Mouse (Mus musculus): ENCODE data around the gene Ciz1. TPM values are rescaled to one million over a fixed set of nuclear protein-coding genes. Genes with fewer than 3 reads are reported as not detected.

The Ciz1 gene
- polyA plus RNA-seq, 1 experiment from 2014 or later, result 51.9 TPM

GRCm38 (mm10) chr2:32427720-32428119 lies 75.6 kb downstream of the Ciz1 start:
- Histone ChIP-seq H3K9ac (no peak overlapping the region), H3K27ac (ENCODE audit: low read depth) (peak overlapping the region; percentile 47), H3K4me3 (ENCODE audit: low read depth, low read length) (no peak overlapping the region), H3K4me1 (ENCODE audit: insufficient read depth) (peaks cover 45% of the 10 kb centered on the region), H3K4me2 (peak overlapping the region; percentile 41; the same call in 1 of the 2 replicates), H3K36me3 (ENCODE audit: insufficient read depth) (no peaks in the 10 kb centered on the region), H3K27me3 (ENCODE audit: insufficient read depth, low read length) (no peaks in the 10 kb centered on the region), H3K9me3 (ENCODE audit: low read depth, low read length) (no peaks in the 10 kb centered on the region)
- ATAC-seq (ENCODE audit: insufficient read depth) (no peak), DNase-seq (no peak)
- 74% methylated on average over 5 of the region's 5 CpGs for WGBS
- no peak for TF ChIP-seq CTCF (IDR thresholded peaks at IDR 0.05; ENCODE audit: low read depth)

DNA sequence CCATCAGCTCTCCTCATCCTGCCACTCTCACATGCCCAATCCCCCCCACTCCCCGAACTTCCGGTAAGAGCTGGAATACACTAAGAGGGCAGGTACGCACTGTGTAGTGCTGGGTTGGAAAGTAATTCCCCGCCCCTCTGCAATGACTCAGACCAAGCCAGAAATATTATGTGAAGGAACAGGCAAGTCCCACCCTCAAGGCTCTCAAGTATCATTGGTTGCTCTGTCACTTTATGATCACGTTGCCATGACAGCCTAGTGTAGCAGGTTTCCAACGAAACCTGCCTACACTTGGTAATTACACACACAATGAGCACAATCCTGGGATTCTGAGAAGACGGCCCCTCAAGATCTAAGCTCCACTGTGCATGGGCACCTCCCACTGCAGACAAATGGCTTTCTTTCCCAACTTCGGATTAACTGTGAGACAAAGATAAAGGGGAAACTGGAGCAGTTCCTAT lies 76.2 kb downstream of the Ciz1 start:
- no peaks in the 10 kb centered on the region for H3K27me3 ChIP-seq (ENCODE audit: insufficient read depth, low read length)
- WGBS, result 40% methylated on average over 8 of the region's 8 CpGs
- DNase-seq (peak; percentile 63), ATAC-seq (ENCODE audit: insufficient read depth) (peak; percentile 51)
- no peak overlapping the region for H3K4me3 ChIP-seq (ENCODE audit: low read depth, low read length)
- no peak for TF ChIP-seq CTCF (IDR thresholded peaks at IDR 0.05; ENCODE audit: low read depth)
- peak overlapping the region; percentile 63; the same call in 1 of the 2 replicates for H3K27ac ChIP-seq (ENCODE audit: low read depth)
- no peaks in the 10 kb centered on the region for H3K9me3 ChIP-seq (ENCODE audit: low read depth, low read length)
- peaks cover 39% of the 10 kb centered on the region for H3K4me1 ChIP-seq (ENCODE audit: insufficient read depth)
- H3K4me2 ChIP-seq, result peak overlapping the region; percentile 41
- no peak overlapping the region for H3K9ac ChIP-seq
- no peaks in the 10 kb centered on the region for H3K36me3 ChIP-seq (ENCODE audit: insufficient read depth)

- TF ChIP-seq CTCF (IDR thresholded peaks at IDR 0.05; ENCODE audit: low read depth), result no peak
- Histone ChIP-seq H3K9me3 (ENCODE audit: low read depth, low read length) (no peaks in the 10 kb centered on the region), H3K9ac (no peak overlapping the region), H3K4me2 (no peak overlapping the region; the same call in 1 of the 2 replicates), H3K4me1 (ENCODE audit: insufficient read depth) (peaks cover 33% of the 10 kb centered on the region), H3K27ac (ENCODE audit: low read depth) (0 out of 2 replicates have a peak overlapping the region, but pooled peaks have one; percentile 63), H3K4me3 (ENCODE audit: low read depth, low read length) (no peak overlapping the region), H3K36me3 (ENCODE audit: insufficient read depth) (no peaks in the 10 kb centered on the region), H3K27me3 (ENCODE audit: insufficient read depth, low read length) (no peaks in the 10 kb centered on the region)
- ATAC-seq (ENCODE audit: insufficient read depth) (no peak), DNase-seq (no peak)
- WGBS, result 69% methylated on average over 4 of the region's 4 CpGs
Observed at GRCm38 (mm10) chr2:32429215-32429891, 77.2 kb downstream of the Ciz1 start.

Small RNAs within 50 kb of the gene (microRNA-seq; reads per million reads assigned to microRNA genes)
- not detected for gene Gm23363 (ENCODE audit: borderline number of aligned reads)
- 675 reads per million, percentile 69 among the genes with 10 or more reads in this experiment for gene Mir199b (ENCODE audit: borderline number of aligned reads)

Other genes starting within 250 kb of the Ciz1 start
- gene Prrc2b, start 201.2 kb upstream of the Ciz1 start, polyA plus RNA-seq (2014; fragmentation: Nextera tagmentation; extraction: Ambion mirVana), result 69.0 and 76.8 TPM in 2 replicates
- gene Pomt1, start 115.7 kb upstream of the Ciz1 start, polyA plus RNA-seq (2014; fragmentation: Nextera tagmentation; extraction: Ambion mirVana), result 19.4 and 21.6 TPM in 2 replicates
- 58.6 and 63.6 TPM in 2 replicates for gene Uck1, start 92.2 kb upstream of the Ciz1 start, polyA plus RNA-seq (2014; fragmentation: Nextera tagmentation; extraction: Ambion mirVana)
- 24.0 and 25.2 TPM in 2 replicates for gene Golga2, start 64.9 kb upstream of the Ciz1 start, polyA plus RNA-seq (2014; fragmentation: Nextera tagmentation; extraction: Ambion mirVana)
- gene Swi5, start 64.3 kb upstream of the Ciz1 start, polyA plus RNA-seq (2014; fragmentation: Nextera tagmentation; extraction: Ambion mirVana), result 205 and 220 TPM in 2 replicates
- 14.9 and 17.5 TPM in 2 replicates for gene Dnm1, start 1.0 kb downstream of the Ciz1 start, polyA plus RNA-seq (2014; fragmentation: Nextera tagmentation; extraction: Ambion mirVana)
- 32.4 and 33.3 TPM in 2 replicates for gene 1110008P14Rik, start 29.6 kb downstream of the Ciz1 start, polyA plus RNA-seq (2014; fragmentation: Nextera tagmentation; extraction: Ambion mirVana)
- gene Lcn2, start 35.9 kb downstream of the Ciz1 start, polyA plus RNA-seq (2014; fragmentation: Nextera tagmentation; extraction: Ambion mirVana), result 1.6 TPM in 1 of 2 replicates, not detected in the other
- 28.0 and 28.2 TPM in 2 replicates for gene Ptges2, start 43.6 kb downstream of the Ciz1 start, polyA plus RNA-seq (2014; fragmentation: Nextera tagmentation; extraction: Ambion mirVana)
- gene Naif1, start 98.1 kb downstream of the Ciz1 start, polyA plus RNA-seq (2014; fragmentation: Nextera tagmentation; extraction: Ambion mirVana), result 5.7 and 6.5 TPM in 2 replicates
- gene Slc25a25, start 99.1 kb downstream of the Ciz1 start, polyA plus RNA-seq (2014; fragmentation: Nextera tagmentation; extraction: Ambion mirVana), result 16.3 and 19.5 TPM in 2 replicates
- gene Fam102a, start 183.0 kb downstream of the Ciz1 start, polyA plus RNA-seq (2014; fragmentation: Nextera tagmentation; extraction: Ambion mirVana), result 18.4 and 19.9 TPM in 2 replicates
- 94.9 and 98.5 TPM in 2 replicates for gene Dpm2, start 218.5 kb downstream of the Ciz1 start, polyA plus RNA-seq (2014; fragmentation: Nextera tagmentation; extraction: Ambion mirVana)
- 0.50 and 0.70 TPM in 2 replicates for gene Pip5kl1, start 222.5 kb downstream of the Ciz1 start, polyA plus RNA-seq (2014; fragmentation: Nextera tagmentation; extraction: Ambion mirVana)
- gene 9430097D07Rik, start 223.4 kb downstream of the Ciz1 start, polyA plus RNA-seq (2014; fragmentation: Nextera tagmentation; extraction: Ambion mirVana), result 0.20 TPM in 1 of 2 replicates, not detected in the other
- 22.0 and 23.8 TPM in 2 replicates for gene St6galnac4, start 234.8 kb downstream of the Ciz1 start, polyA plus RNA-seq (2014; fragmentation: Nextera tagmentation; extraction: Ambion mirVana)
- 8.3 and 11.1 TPM in 2 replicates for gene St6galnac6, start 247.4 kb downstream of the Ciz1 start, polyA plus RNA-seq (2014; fragmentation: Nextera tagmentation; extraction: Ambion mirVana)

Data from lung, embryonic 14.5 days (tissue).